Mouse (Mus musculus) embryonic facial prominence, embryonic 11.5 days (tissue): ENCODE data around the gene Cd3eap. TPM values are rescaled to one million over a fixed set of nuclear protein-coding genes. Genes with fewer than 3 reads are reported as not detected.

ENCODE experiments used
- ATAC-seq: fragments of 200-750 bp; cut with Nextera tagmentation; replicated peaks from 2 replicates; pipeline ENCODE4 v1.8.0; 2017; ENCODE audit warnings: low read depth; ENCODE audit not compliant: insufficient number of reproducible peaks, low FRiP score, low TSS enrichment
- DNase-seq: peaks from one replicate; pipeline ENCODE4 v3.0.0-alpha.2; 2015; ENCODE audit warnings: low spot score
- H3K27ac ChIP-seq: fragments of 300-500 bp; sonication (generic); replicated peaks from 2 replicates; pipeline ENCODE4 v1.5.1; 2014; ENCODE audit warnings: mild to moderate bottlenecking, low read depth, low read length, control low read depth
- H3K27me3 ChIP-seq: fragments of 300-500 bp; sonication (generic); 2 replicates; pipeline ENCODE4 v1.6.1; 2014; ENCODE audit warnings: mild to moderate bottlenecking, low read length, moderate library complexity, mixed read lengths; ENCODE audit not compliant: control insufficient read depth, insufficient read depth
- H3K36me3 ChIP-seq: fragments of 300-500 bp; sonication (generic); replicated peaks from 2 replicates; pipeline ENCODE4 v1.6.1; 2014; ENCODE audit warnings: low read depth, mild to moderate bottlenecking, low read length, moderate library complexity, mixed read lengths; ENCODE audit not compliant: control insufficient read depth, insufficient read depth
- H3K4me1 ChIP-seq: fragments of 300-500 bp; sonication (generic); 2 replicates; pipeline ENCODE4 v1.6.1; 2014; ENCODE audit warnings: low read length, mixed read lengths; ENCODE audit not compliant: control insufficient read depth, insufficient read depth
- H3K4me2 ChIP-seq: fragments of 300-500 bp; sonication (generic); 2 replicates; pipeline ENCODE4 v1.6.1; 2014; ENCODE audit warnings: low read depth, mild to moderate bottlenecking, control low read depth, low read length, moderate library complexity
- H3K4me3 ChIP-seq: fragments of 300-500 bp; sonication (generic); 2 replicates; pipeline ENCODE4 v1.5.1; 2014; ENCODE audit warnings: low read depth, low read length, control low read depth
- H3K9ac ChIP-seq: fragments of 300-500 bp; sonication (generic); replicated peaks from 2 replicates; pipeline ENCODE4 v1.6.1; 2014; ENCODE audit warnings: mild to moderate bottlenecking, control low read depth, low read length
- H3K9me3 ChIP-seq: fragments of 300-500 bp; sonication (generic); replicated peaks from 2 replicates; pipeline ENCODE4 v1.6.1; 2016; ENCODE audit warnings: mild to moderate bottlenecking, low read length, inconsistent platforms, mixed read lengths; ENCODE audit not compliant: control insufficient read depth
- WGBS: fragments of 180-500 bp; shearing (Covaris S2); extraction: QIAGEN DNeasy Blood & Tissue Kit; methylation state at CpG from one replicate; pipeline ENCODE4 v1.1.7; 2014; 5-methylcytosine and 5-hydroxymethylcytosine counted together
- polyA plus RNA-seq: library from polyadenylated mRNA; unstranded; fragments of >200 nt; fragmentation: Nextera tagmentation; extraction: Ambion mirVana; gene quantifications from 2 replicates; pipeline ENCODE4 v1.2.1, GENCODE M21; 2014

The Cd3eap gene
- polyA plus RNA-seq, 1 experiment from 2014 or later, result 20.1 TPM

DNA sequence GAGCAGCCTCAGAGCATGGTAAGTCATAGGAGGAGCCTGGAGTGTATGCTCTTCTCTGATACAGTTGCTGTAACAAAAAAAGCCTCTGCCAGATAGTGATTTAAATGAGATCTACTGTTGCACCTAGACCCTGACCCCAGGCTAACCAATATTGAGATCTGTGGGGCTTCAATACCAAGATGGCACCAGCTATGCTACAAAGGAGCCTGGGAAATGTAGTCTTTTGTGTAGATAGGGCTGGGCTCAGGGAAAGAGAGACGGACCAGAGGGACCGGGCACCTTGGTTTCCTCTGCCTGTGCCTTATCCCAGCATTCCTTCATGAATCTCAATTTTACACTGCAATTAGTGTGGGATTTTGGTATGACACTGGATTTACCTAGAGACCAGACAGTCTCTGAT is 14.1 kb upstream of the Cd3eap start:
- DNase-seq (no peak), ATAC-seq (no peak)
- no peaks in the 10 kb centered on the region; the same call in 1 of the 2 replicates for H3K36me3 ChIP-seq
- H3K27me3 ChIP-seq, result peaks cover 2% of the 10 kb centered on the region; the same call in 1 of the 2 replicates
- no peak overlapping the region for H3K4me2 ChIP-seq
- no peak overlapping the region for H3K27ac ChIP-seq
- no peak overlapping the region for H3K4me3 ChIP-seq
- no peak overlapping the region for H3K9ac ChIP-seq
- H3K4me1 ChIP-seq, result 0 out of 2 replicates have a peak, but pooled peaks cover 3% of the 10 kb centered on the region
- WGBS, result 85% methylated on average over 2 of the region's 2 CpGs
- H3K9me3 ChIP-seq, result no peaks in the 10 kb centered on the region

DNA sequence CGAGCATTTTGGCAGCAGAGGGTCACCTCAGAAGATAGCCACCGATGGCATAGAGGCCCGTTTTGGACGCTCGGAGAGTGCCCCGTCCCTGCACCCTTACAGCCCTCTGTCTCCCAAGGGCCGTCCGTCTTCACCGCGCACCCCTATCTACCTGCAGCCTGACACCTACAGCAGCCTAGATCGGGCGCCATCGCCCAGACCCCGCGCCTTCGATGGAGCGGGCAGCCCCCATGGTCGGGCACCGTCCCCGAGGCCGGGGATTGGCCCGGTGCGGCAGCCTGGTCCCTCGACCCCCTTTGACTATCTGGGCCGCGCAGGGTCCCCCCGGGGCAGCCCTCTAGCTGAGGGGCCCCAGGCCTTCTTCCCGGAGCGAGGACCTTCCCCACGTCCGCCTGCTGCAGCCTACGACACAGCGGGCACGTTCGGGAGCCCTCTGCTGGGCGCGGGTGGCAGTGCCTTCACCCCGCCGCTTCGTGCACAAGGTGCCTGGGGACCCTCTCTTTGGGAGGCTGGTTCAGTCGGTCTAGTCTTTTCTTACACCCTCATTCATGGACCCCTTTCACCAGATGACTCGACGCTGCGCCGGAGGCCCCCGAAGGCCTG is 10.6 kb upstream of the Cd3eap start:
- ATAC-seq, result peak; percentile 69; the same call in 1 of the 2 replicates

DNA sequence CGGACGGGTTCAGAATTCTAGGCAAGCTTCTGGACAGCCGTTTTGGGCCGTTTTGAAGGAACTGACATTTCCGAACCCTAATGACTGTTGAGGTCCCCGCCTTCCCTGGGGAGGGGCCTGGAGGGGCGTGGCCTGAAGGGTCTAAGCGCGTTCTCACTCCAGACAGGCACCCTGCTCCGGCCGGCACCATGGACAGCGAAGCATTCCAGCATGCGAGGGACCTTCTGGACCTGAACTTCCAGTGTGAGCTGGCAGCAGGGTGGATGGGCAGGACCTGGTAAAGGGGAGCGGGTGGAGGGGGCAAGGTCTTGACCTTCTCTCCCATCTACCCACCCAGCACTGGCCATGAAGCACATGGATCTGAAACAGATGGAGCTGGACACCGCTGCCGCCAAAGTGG is 9.1 kb upstream of the Cd3eap start:
- Histone ChIP-seq H3K9me3 (no peaks in the 10 kb centered on the region), H3K27me3 (peaks cover 2% of the 10 kb centered on the region; the same call in 1 of the 2 replicates), H3K4me1 (0 out of 2 replicates have a peak, but pooled peaks cover 3% of the 10 kb centered on the region), H3K27ac (no peak overlapping the region), H3K9ac (no peak overlapping the region), H3K4me3 (no peak overlapping the region), H3K36me3 (no peaks in the 10 kb centered on the region), H3K4me2 (no peak overlapping the region; the same call in 1 of the 2 replicates)
- DNase-seq (peak; percentile 48), ATAC-seq (no peak)
- 19% methylated on average over 16 of the region's 16 CpGs for WGBS

More for the DNA sequence above, 10.6 kb upstream of the Cd3eap start:
- H3K4me3 ChIP-seq, result peak overlapping the region; percentile 35
- peak overlapping the region; percentile 62 for H3K9ac ChIP-seq
- peaks cover 2% of the 10 kb centered on the region; the same call in 1 of the 2 replicates for H3K27me3 ChIP-seq
- DNase-seq, result peak; percentile 77
- H3K36me3 ChIP-seq, result no peaks in the 10 kb centered on the region
- 10% methylated on average over 46 of the region's 46 CpGs for WGBS
- no peaks in the 10 kb centered on the region for H3K9me3 ChIP-seq
- H3K4me1 ChIP-seq, result 0 out of 2 replicates have a peak, but pooled peaks cover 3% of the 10 kb centered on the region
- H3K27ac ChIP-seq, result no peak overlapping the region
- peak overlapping the region; percentile 78 for H3K4me2 ChIP-seq

DNA sequence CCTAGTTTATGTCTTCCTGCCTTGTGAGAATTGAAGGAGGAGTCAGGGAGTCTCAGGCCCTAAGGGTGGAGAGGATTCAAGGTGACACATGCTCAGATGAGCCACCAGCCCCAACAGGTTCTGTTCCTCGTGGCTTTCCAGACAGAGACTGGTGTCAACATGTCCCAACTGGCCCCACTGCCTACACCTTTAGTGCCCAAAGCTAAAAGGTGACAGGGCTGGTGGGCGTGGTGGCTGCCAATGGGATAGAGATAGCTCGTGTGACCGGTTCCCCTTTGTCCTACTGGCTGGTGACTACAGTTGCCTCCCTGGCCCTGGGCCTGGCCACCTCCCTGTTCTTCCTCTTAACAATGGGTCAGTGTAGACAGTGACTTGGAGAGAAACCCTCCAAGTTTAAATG is 6.1 kb upstream of the Cd3eap start:
- Histone ChIP-seq H3K4me1 (0 out of 2 replicates have a peak, but pooled peaks cover 3% of the 10 kb centered on the region), H3K27me3 (peaks cover 2% of the 10 kb centered on the region; the same call in 1 of the 2 replicates), H3K27ac (no peak overlapping the region), H3K9ac (no peak overlapping the region), H3K9me3 (no peaks in the 10 kb centered on the region), H3K4me3 (no peak overlapping the region; the same call in 1 of the 2 replicates), H3K4me2 (no peak overlapping the region), H3K36me3 (no peaks in the 10 kb centered on the region)
- ATAC-seq (no peak), DNase-seq (no peak)
- 75% methylated on average over 4 of the region's 4 CpGs for WGBS

DNA sequence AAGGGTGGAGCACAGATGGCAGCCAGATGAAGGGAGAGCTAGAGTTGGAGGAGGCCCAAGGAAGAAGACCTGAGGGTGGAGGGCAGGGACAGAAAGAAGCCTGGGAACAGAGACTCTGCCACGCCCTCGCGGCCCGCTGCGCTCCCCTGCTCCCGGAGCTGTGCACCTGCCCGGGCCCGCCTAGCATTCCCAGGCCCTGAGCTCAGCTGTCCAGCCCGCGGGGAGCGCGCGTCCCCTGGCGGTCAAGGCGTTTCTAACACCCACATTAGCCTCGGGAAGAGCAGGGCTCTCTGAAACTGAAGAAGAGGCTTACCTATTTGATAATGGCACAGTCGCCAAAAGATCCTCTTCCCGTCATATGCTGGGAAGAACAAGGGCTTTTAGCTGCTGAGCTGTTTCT is 4.6 kb upstream of the Cd3eap start:
- Histone ChIP-seq H3K9me3 (no peaks in the 10 kb centered on the region), H3K27me3 (no peaks in the 10 kb centered on the region; the same call in 1 of the 2 replicates), H3K4me3 (no peak overlapping the region), H3K27ac (no peak overlapping the region), H3K36me3 (no peaks in the 10 kb centered on the region), H3K4me2 (no peak overlapping the region), H3K4me1 (no peaks in the 10 kb centered on the region), H3K9ac (no peak overlapping the region)
- ATAC-seq (no peak), DNase-seq (peak; percentile 72)
- WGBS, result 6% methylated on average over 18 of the region's 18 CpGs

DNA sequence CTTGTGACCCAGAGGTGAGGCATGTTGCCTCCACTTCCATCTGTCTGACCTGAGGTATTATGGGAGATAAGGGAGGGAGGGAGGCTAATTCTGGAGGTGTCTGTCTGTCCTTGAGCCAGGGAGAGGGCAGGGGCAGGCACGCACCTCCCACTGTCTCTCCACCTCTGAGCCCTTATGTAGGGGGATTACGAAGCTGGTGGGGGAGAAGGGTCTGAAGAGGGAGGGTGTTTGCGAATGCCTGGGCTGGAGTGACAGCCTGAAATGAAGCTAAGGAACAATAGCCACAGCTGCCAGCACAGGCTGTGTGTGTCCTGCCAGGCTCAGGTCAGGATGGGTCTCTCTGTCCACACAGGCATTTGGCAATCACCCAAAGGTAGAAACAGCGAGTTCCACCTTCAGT is 3.0 kb upstream of the Cd3eap start:
- ATAC-seq, result no peak
- Histone ChIP-seq H3K27me3 (no peaks in the 10 kb centered on the region), H3K9ac (no peak overlapping the region), H3K4me2 (no peak overlapping the region), H3K4me1 (peaks cover 2% of the 10 kb centered on the region; the same call in 1 of the 2 replicates), H3K36me3 (no peaks in the 10 kb centered on the region), H3K4me3 (no peak overlapping the region), H3K27ac (no peak overlapping the region), H3K9me3 (no peaks in the 10 kb centered on the region)
- DNase-seq, result no peak
- 44% methylated on average over 4 of the region's 4 CpGs for WGBS

DNA sequence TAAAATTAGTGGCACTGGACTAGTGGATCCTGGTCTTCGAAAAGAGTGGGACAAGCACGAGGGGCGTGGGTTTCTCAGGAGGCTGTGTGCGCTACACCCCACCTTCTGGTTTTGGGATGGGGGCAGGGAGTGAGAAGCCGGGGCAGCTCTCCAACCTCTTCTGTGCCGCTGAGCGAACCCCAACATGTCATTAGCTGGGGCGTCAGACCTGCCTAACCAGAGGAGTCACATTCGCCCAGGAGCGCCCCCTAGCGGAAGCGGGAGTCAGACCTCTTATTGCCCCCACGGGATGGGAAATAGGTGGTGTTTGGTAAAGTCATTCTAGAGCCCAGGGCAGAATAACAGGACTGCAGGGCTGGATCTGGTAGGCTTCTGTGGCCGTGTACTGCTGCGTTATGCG is 2.4 kb upstream of the Cd3eap start:
- Histone ChIP-seq H3K9ac (no peak overlapping the region; the same call in 1 of the 2 replicates), H3K9me3 (no peaks in the 10 kb centered on the region), H3K27ac (no peak overlapping the region), H3K27me3 (no peaks in the 10 kb centered on the region), H3K36me3 (no peaks in the 10 kb centered on the region), H3K4me2 (peak overlapping the region; percentile 95), H3K4me1 (peaks cover 2% of the 10 kb centered on the region; the same call in 1 of the 2 replicates), H3K4me3 (peak overlapping the region; percentile 68)
- WGBS, result 13% methylated on average over 16 of the region's 16 CpGs
- ATAC-seq, result no peak
- peak; percentile 77 for DNase-seq

DNA sequence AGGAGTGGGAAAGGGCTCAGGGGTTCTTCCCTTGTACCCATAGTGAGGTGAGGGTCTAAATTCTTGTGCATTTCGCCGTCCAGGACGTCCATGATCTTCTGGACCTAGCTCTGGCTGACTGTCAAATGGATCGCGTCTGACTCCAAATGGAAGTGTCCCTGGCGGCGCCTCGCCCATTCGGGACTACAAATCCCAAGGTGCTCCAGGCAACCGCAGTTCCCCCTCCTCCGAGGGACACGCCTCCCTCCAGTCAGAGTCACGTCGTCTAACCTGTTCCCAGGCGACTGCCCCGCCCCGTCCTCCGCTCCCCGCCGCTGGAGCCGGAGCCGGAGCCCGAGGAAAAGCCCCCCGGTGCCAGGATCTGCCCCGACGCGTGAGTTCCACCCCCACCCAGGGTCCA is 1.7 kb upstream of the Cd3eap start:
- WGBS, result under 1% methylated on average over 27 of the region's 27 CpGs

More for the DNA sequence above, 1.7 kb upstream of the Cd3eap start:
- H3K9ac ChIP-seq, result peak overlapping the region; percentile 57
- H3K9me3 ChIP-seq, result no peaks in the 10 kb centered on the region
- peak; percentile 93 for DNase-seq
- peak; percentile 38; the same call in 1 of the 2 replicates for ATAC-seq
- H3K4me1 ChIP-seq, result peaks cover 2% of the 10 kb centered on the region
- H3K27me3 ChIP-seq, result no peaks in the 10 kb centered on the region
- peak overlapping the region; percentile 95 for H3K4me2 ChIP-seq
- no peak overlapping the region for H3K27ac ChIP-seq
- no peaks in the 10 kb centered on the region for H3K36me3 ChIP-seq
- H3K4me3 ChIP-seq, result peak overlapping the region; percentile 68
